Mouse (Mus musculus) gastrocnemius, adult 18-20 months (tissue): ENCODE data around the gene Gm10563. TPM values are rescaled to one million over a fixed set of nuclear protein-coding genes. Genes with fewer than 3 reads are reported as not detected.
"Not testable (repeated sequence)": the region's sequence is repeated elsewhere in the genome, so short reads cannot be mapped to it uniquely, and the experiment has no call there.

Experiments
- DNase-seq: peaks from one replicate; pipeline ENCODE4 v3.0.0; 2021; ENCODE audit warnings: low spot score
- total RNA-seq, 2 experiments: library from RNA; stranded (reverse); gene quantifications; 2 replicates each; pipeline ENCODE4 v1.2.3; 2021

The Gm10563 gene
- total RNA-seq, 2 experiments from 2014 or later: not detected

GRCm38 (mm10) chr4:155599901-155600825, 45.0 kb downstream of the Gm10563 start:
- no peak for DNase-seq

GRCm38 (mm10) chr4:155598536-155598935, 46.7 kb downstream of the Gm10563 start:
- no peak for DNase-seq

- DNase-seq: no peak
Measured at GRCm38 (mm10) chr4:155596606-155597005, 48.6 kb downstream of the Gm10563 start.

- DNase-seq: no peak
Measured at GRCm38 (mm10) chr4:155595777-155596176, 49.4 kb downstream of the Gm10563 start.

GRCm38 (mm10) chr4:155593780-155594179, 51.4 kb downstream of the Gm10563 start:
- no peak for DNase-seq

GRCm38 (mm10) chr4:155591012-155591719, 54.0 kb downstream of the Gm10563 start:
- DNase-seq: no peak

- DNase-seq: no peak
Measured at GRCm38 (mm10) chr4:155589356-155589755, 55.9 kb downstream of the Gm10563 start.

- no peak for DNase-seq
Measured at GRCm38 (mm10) chr4:155582279-155582905, 62.8 kb downstream of the Gm10563 start.

GRCm38 (mm10) chr4:155580420-155580819, 64.8 kb downstream of the Gm10563 start:
- peak; percentile 63 for DNase-seq

GRCm38 (mm10) chr4:155578336-155579125, 66.7 kb downstream of the Gm10563 start:
- peak; percentile 89 for DNase-seq

- no peak for DNase-seq
Measured at GRCm38 (mm10) chr4:155577741-155578140, 67.5 kb downstream of the Gm10563 start.

GRCm38 (mm10) chr4:155577132-155577531, 68.1 kb downstream of the Gm10563 start:
- DNase-seq: peak; percentile 67

- no peak for DNase-seq
Measured at GRCm38 (mm10) chr4:155575521-155575920, 69.7 kb downstream of the Gm10563 start.

GRCm38 (mm10) chr4:155574931-155575330, 70.3 kb downstream of the Gm10563 start:
- DNase-seq: peak; percentile 61

- no peak for DNase-seq
Measured at GRCm38 (mm10) chr4:155573876-155574275, 71.3 kb downstream of the Gm10563 start.

GRCm38 (mm10) chr4:155573155-155573554, 72.1 kb downstream of the Gm10563 start:
- DNase-seq: no peak

- DNase-seq: no peak
Measured at GRCm38 (mm10) chr4:155571442-155571841, 73.8 kb downstream of the Gm10563 start.

GRCm38 (mm10) chr4:155570315-155570714, 74.9 kb downstream of the Gm10563 start:
- DNase-seq: not testable (repeated sequence)

- no peak for DNase-seq
Measured at GRCm38 (mm10) chr4:155569818-155570217, 75.4 kb downstream of the Gm10563 start.

- DNase-seq: no peak
Measured at GRCm38 (mm10) chr4:155568632-155569370, 76.4 kb downstream of the Gm10563 start.
